Mouse (Mus musculus): Measurements from ENCODE around the gene Cd44.

The Cd44 gene

GRCm38 (mm10) chr2:102763176-102763575 lies 138.3 kb downstream of the Cd44 start:
- DNase-seq (ENCODE audit: low spot score), result no peak

All from urinary bladder, postnatal 14 days (tissue).